Mouse (Mus musculus): Measurements from ENCODE around the gene Zc3h13. TPM values are rescaled to one million over a fixed set of nuclear protein-coding genes. Genes with fewer than 3 reads are reported as not detected.

The Zc3h13 gene
- polyA plus RNA-seq, 1 experiment from 2014 or later: 40.1 TPM

- H3K27me3 ChIP-seq (ENCODE audit: control insufficient read depth, insufficient read depth, low read length): no peaks in the 10 kb centered on the region
- no peak overlapping the region for H3K4me3 ChIP-seq (replicated peaks; ENCODE audit: low read depth, low read length)
- H3K4me1 ChIP-seq (ENCODE audit: control insufficient read depth, insufficient read depth, low read length): no peaks in the 10 kb centered on the region
- H3K4me2 ChIP-seq (ENCODE audit: low read length): no peak overlapping the region
- H3K9ac ChIP-seq (replicated peaks; ENCODE audit: low read length): no peak overlapping the region
- WGBS: 95% methylated on average over 5 of the region's 5 CpGs
- ATAC-seq (ENCODE audit: low FRiP score, low TSS enrichment): no peak
- H3K27ac ChIP-seq (replicated peaks; ENCODE audit: low read depth, low read length): no peak overlapping the region
- no peak for DNase-seq
- no peaks in the 10 kb centered on the region for H3K9me3 ChIP-seq (ENCODE audit: control insufficient read depth, low read length)
- H3K36me3 ChIP-seq (ENCODE audit: control insufficient read depth, insufficient read depth, low read length): peaks cover 28% of the 10 kb centered on the region
Observed at GRCm38 (mm10) chr14:75346041-75346440, 61.9 kb downstream of the Zc3h13 start.

GRCm38 (mm10) chr14:75351626-75352025 lies 67.5 kb downstream of the Zc3h13 start:
- Histone ChIP-seq H3K27ac (replicated peaks; ENCODE audit: low read depth, low read length) (no peak overlapping the region), H3K4me3 (replicated peaks; ENCODE audit: low read depth, low read length) (no peak overlapping the region), H3K9me3 (ENCODE audit: control insufficient read depth, low read length) (no peaks in the 10 kb centered on the region), H3K9ac (replicated peaks; ENCODE audit: low read length) (no peak overlapping the region), H3K4me1 (ENCODE audit: control insufficient read depth, insufficient read depth, low read length) (no peaks in the 10 kb centered on the region), H3K36me3 (ENCODE audit: control insufficient read depth, insufficient read depth, low read length) (no peaks in the 10 kb centered on the region), H3K27me3 (ENCODE audit: control insufficient read depth, insufficient read depth, low read length) (no peaks in the 10 kb centered on the region), H3K4me2 (ENCODE audit: low read length) (no peak overlapping the region)
- DNase-seq (no peak), ATAC-seq (ENCODE audit: low FRiP score, low TSS enrichment) (no peak)
- 49% methylated on average over 4 of the region's 4 CpGs for WGBS

- H3K4me2 ChIP-seq (ENCODE audit: low read length): no peak overlapping the region
- ATAC-seq (ENCODE audit: low FRiP score, low TSS enrichment) (no peak), DNase-seq (no peak)
- WGBS: 63% methylated on average over 6 of the region's 6 CpGs
- no peak overlapping the region for H3K27ac ChIP-seq (replicated peaks; ENCODE audit: low read depth, low read length)
- H3K4me3 ChIP-seq (replicated peaks; ENCODE audit: low read depth, low read length): no peak overlapping the region
- no peaks in the 10 kb centered on the region for H3K4me1 ChIP-seq (ENCODE audit: control insufficient read depth, insufficient read depth, low read length)
- H3K27me3 ChIP-seq (ENCODE audit: control insufficient read depth, insufficient read depth, low read length): no peaks in the 10 kb centered on the region
- H3K9ac ChIP-seq (replicated peaks; ENCODE audit: low read length): no peak overlapping the region
- H3K36me3 ChIP-seq (ENCODE audit: control insufficient read depth, insufficient read depth, low read length): no peaks in the 10 kb centered on the region
- H3K9me3 ChIP-seq (ENCODE audit: control insufficient read depth, low read length): no peaks in the 10 kb centered on the region
Observed at GRCm38 (mm10) chr14:75363316-75363715, 79.1 kb downstream of the Zc3h13 start.

- Histone ChIP-seq H3K9ac (replicated peaks; ENCODE audit: low read length) (no peak overlapping the region), H3K4me1 (ENCODE audit: control insufficient read depth, insufficient read depth, low read length) (no peaks in the 10 kb centered on the region), H3K27me3 (ENCODE audit: control insufficient read depth, insufficient read depth, low read length) (no peaks in the 10 kb centered on the region), H3K9me3 (ENCODE audit: control insufficient read depth, low read length) (no peaks in the 10 kb centered on the region), H3K4me2 (ENCODE audit: low read length) (no peak overlapping the region), H3K36me3 (ENCODE audit: control insufficient read depth, insufficient read depth, low read length) (no peaks in the 10 kb centered on the region), H3K4me3 (replicated peaks; ENCODE audit: low read depth, low read length) (no peak overlapping the region), H3K27ac (replicated peaks; ENCODE audit: low read depth, low read length) (no peak overlapping the region)
- 82% methylated on average over 9 of the region's 9 CpGs for WGBS
- ATAC-seq (ENCODE audit: low FRiP score, low TSS enrichment) (no peak), DNase-seq (no peak)
Observed at GRCm38 (mm10) chr14:75365301-75366035, 81.3 kb downstream of the Zc3h13 start.

GRCm38 (mm10) chr14:75366741-75367140 lies 82.6 kb downstream of the Zc3h13 start:
- Histone ChIP-seq H3K4me2 (ENCODE audit: low read length) (no peak overlapping the region), H3K36me3 (ENCODE audit: control insufficient read depth, insufficient read depth, low read length) (no peaks in the 10 kb centered on the region), H3K4me1 (ENCODE audit: control insufficient read depth, insufficient read depth, low read length) (no peaks in the 10 kb centered on the region), H3K27ac (replicated peaks; ENCODE audit: low read depth, low read length) (no peak overlapping the region), H3K27me3 (ENCODE audit: control insufficient read depth, insufficient read depth, low read length) (no peaks in the 10 kb centered on the region), H3K4me3 (replicated peaks; ENCODE audit: low read depth, low read length) (no peak overlapping the region), H3K9me3 (ENCODE audit: control insufficient read depth, low read length) (no peaks in the 10 kb centered on the region), H3K9ac (replicated peaks; ENCODE audit: low read length) (no peak overlapping the region)
- 37% methylated on average over 11 of the region's 11 CpGs for WGBS
- peak; percentile 50 for DNase-seq
- ATAC-seq (ENCODE audit: low FRiP score, low TSS enrichment): no peak

GRCm38 (mm10) chr14:75367503-75367902 lies 83.3 kb downstream of the Zc3h13 start:
- H3K4me1 ChIP-seq (ENCODE audit: control insufficient read depth, insufficient read depth, low read length): no peaks in the 10 kb centered on the region
- no peaks in the 10 kb centered on the region for H3K27me3 ChIP-seq (ENCODE audit: control insufficient read depth, insufficient read depth, low read length)
- H3K9me3 ChIP-seq (ENCODE audit: control insufficient read depth, low read length): no peaks in the 10 kb centered on the region
- no peak overlapping the region for H3K9ac ChIP-seq (replicated peaks; ENCODE audit: low read length)
- H3K4me2 ChIP-seq (ENCODE audit: low read length): no peak overlapping the region
- ATAC-seq (ENCODE audit: low FRiP score, low TSS enrichment) (no peak), DNase-seq (no peak)
- no peaks in the 10 kb centered on the region for H3K36me3 ChIP-seq (ENCODE audit: control insufficient read depth, insufficient read depth, low read length)
- no peak overlapping the region for H3K4me3 ChIP-seq (replicated peaks; ENCODE audit: low read depth, low read length)
- no peak overlapping the region for H3K27ac ChIP-seq (replicated peaks; ENCODE audit: low read depth, low read length)
- whole genome bisulfite sequencing: 51% methylated on average over 3 of the region's 3 CpGs

GRCm38 (mm10) chr14:75369880-75370279 lies 85.7 kb downstream of the Zc3h13 start:
- peak; percentile 21 for DNase-seq
- H3K4me2 ChIP-seq (ENCODE audit: low read length): no peak overlapping the region
- no peak overlapping the region for H3K27ac ChIP-seq (replicated peaks; ENCODE audit: low read depth, low read length)
- no peaks in the 10 kb centered on the region for H3K27me3 ChIP-seq (ENCODE audit: control insufficient read depth, insufficient read depth, low read length)
- H3K4me1 ChIP-seq (ENCODE audit: control insufficient read depth, insufficient read depth, low read length): no peaks in the 10 kb centered on the region
- no peaks in the 10 kb centered on the region for H3K9me3 ChIP-seq (ENCODE audit: control insufficient read depth, low read length)
- H3K36me3 ChIP-seq (ENCODE audit: control insufficient read depth, insufficient read depth, low read length): no peaks in the 10 kb centered on the region
- WGBS: 49% methylated on average over 5 of the region's 5 CpGs
- H3K9ac ChIP-seq (replicated peaks; ENCODE audit: low read length): no peak overlapping the region
- no peak overlapping the region for H3K4me3 ChIP-seq (replicated peaks; ENCODE audit: low read depth, low read length)
- ATAC-seq (ENCODE audit: low FRiP score, low TSS enrichment): no peak

- H3K4me1 ChIP-seq (ENCODE audit: control insufficient read depth, insufficient read depth, low read length): no peaks in the 10 kb centered on the region
- no peak overlapping the region for H3K27ac ChIP-seq (replicated peaks; ENCODE audit: low read depth, low read length)
- H3K36me3 ChIP-seq (ENCODE audit: control insufficient read depth, insufficient read depth, low read length): no peaks in the 10 kb centered on the region
- no peak overlapping the region for H3K4me2 ChIP-seq (ENCODE audit: low read length)
- WGBS: 64% methylated on average over 11 of the region's 11 CpGs
- ATAC-seq (ENCODE audit: low FRiP score, low TSS enrichment) (no peak), DNase-seq (peak; percentile 27)
- H3K27me3 ChIP-seq (ENCODE audit: control insufficient read depth, insufficient read depth, low read length): no peaks in the 10 kb centered on the region
- no peak overlapping the region for H3K4me3 ChIP-seq (replicated peaks; ENCODE audit: low read depth, low read length)
- H3K9me3 ChIP-seq (ENCODE audit: control insufficient read depth, low read length): no peaks in the 10 kb centered on the region
- no peak overlapping the region for H3K9ac ChIP-seq (replicated peaks; ENCODE audit: low read length)
Observed at GRCm38 (mm10) chr14:75375006-75375598, 90.9 kb downstream of the Zc3h13 start.

- ATAC-seq (ENCODE audit: low FRiP score, low TSS enrichment) (no peak), DNase-seq (no peak)
- Histone ChIP-seq H3K4me3 (replicated peaks; ENCODE audit: low read depth, low read length) (no peak overlapping the region), H3K4me2 (ENCODE audit: low read length) (no peak overlapping the region), H3K27ac (replicated peaks; ENCODE audit: low read depth, low read length) (no peak overlapping the region), H3K9ac (replicated peaks; ENCODE audit: low read length) (no peak overlapping the region), H3K36me3 (ENCODE audit: control insufficient read depth, insufficient read depth, low read length) (no peaks in the 10 kb centered on the region), H3K27me3 (ENCODE audit: control insufficient read depth, insufficient read depth, low read length) (no peaks in the 10 kb centered on the region), H3K9me3 (ENCODE audit: control insufficient read depth, low read length) (no peaks in the 10 kb centered on the region), H3K4me1 (ENCODE audit: control insufficient read depth, insufficient read depth, low read length) (no peaks in the 10 kb centered on the region)
- WGBS: 57% methylated on average over 2 of the region's 2 CpGs
Observed at GRCm38 (mm10) chr14:75376256-75376655, 92.1 kb downstream of the Zc3h13 start.

All from midbrain, embryonic 14.5 days (tissue).